ENCODE assay signal across 11 mouse cellular contexts in the genomic region with DNA sequence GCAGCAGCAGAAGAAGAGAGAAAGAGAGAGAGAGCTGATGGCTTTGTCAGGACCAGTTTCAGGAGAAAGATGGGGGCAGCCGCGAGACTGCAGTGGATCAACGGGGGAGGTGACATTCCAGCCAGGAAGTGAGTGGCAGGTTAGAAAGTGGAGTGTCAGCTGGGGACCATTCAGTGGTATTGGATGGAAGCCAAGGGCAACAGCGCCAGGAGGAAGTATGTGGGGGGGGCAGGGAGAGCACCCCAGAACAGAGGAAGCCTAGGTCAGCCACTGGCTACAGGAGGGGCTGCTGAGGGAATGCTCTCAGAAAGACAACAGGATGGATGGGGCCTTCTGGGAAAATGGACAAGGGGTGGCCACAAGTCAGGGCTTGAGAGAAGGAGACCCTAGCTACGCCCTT. TPM values are rescaled to one million over a fixed set of nuclear protein-coding genes. Genes with fewer than 3 reads are reported as not detected.
DNase-seq lines count a peak whose midpoint lies in the region; ATAC-seq lines count a peak whose summit lies in the region.
"Had no signal": no experiment of that assay in that cellular context is flagged by ENCODE, and none has a peak within 500 bp of the region (broad histone marks: within the 10 kb centered on the region; RNA-seq: fewer than 3 reads in every experiment).

No protein-coding gene starts in this region.

- no peak overlapping the region for H3K4me2 ChIP-seq in kidney, embryonic 14.5 days (replicated peaks; ENCODE audit: low read depth, low read length)
- no peak overlapping the region for H3K4me2 ChIP-seq in embryonic facial prominence, embryonic 14.5 days (ENCODE audit: low read depth, low read length)

- H3K4me3 ChIP-seq in kidney, embryonic 14.5 days (ENCODE audit: low read length): no peak overlapping the region
- no peak overlapping the region for H3K4me3 ChIP-seq in embryonic facial prominence, embryonic 14.5 days (ENCODE audit: low read depth, low read length)

- H3K36me3 ChIP-seq in kidney, embryonic 14.5 days (ENCODE audit: control insufficient read depth, insufficient read depth, low read length): no peaks in the 10 kb centered on the region
- 0 out of 2 replicates have a peak, but pooled peaks cover 4% of the 10 kb centered on the region for H3K36me3 ChIP-seq in embryonic facial prominence, embryonic 14.5 days (ENCODE audit: control insufficient read depth, insufficient read depth, low read length)

- H3K9me3 ChIP-seq in kidney, embryonic 14.5 days (ENCODE audit: control insufficient read depth, low read length): no peaks in the 10 kb centered on the region
- H3K9me3 ChIP-seq in embryonic facial prominence, embryonic 14.5 days (ENCODE audit: control insufficient read depth, low read length): no peaks in the 10 kb centered on the region

- peak; percentile 32; the same call in 1 of the 2 replicates for ATAC-seq in kidney, embryonic 14.5 days (ENCODE audit: low FRiP score, low TSS enrichment)
- ATAC-seq in embryonic facial prominence, embryonic 14.5 days (ENCODE audit: low read depth): 0 out of 2 replicates have a peak, but pooled peaks have one; percentile 28
- ATAC-seq in megakaryocyte, adult 5-6 weeks (ENCODE audit: poor library complexity, severe bottlenecking): 0 out of 2 replicates have a peak, but pooled peaks have one; percentile 40

- H3K27ac ChIP-seq in kidney, embryonic 14.5 days (ENCODE audit: low read depth, low read length): peak overlapping the region; percentile 12; the same call in 1 of the 2 replicates
- no peak overlapping the region for H3K27ac ChIP-seq in embryonic facial prominence, embryonic 14.5 days (replicated peaks; ENCODE audit: low read depth, low read length)

- DNase-seq in kidney, adult 8-10 months: no peak
- peak; percentile 29 for DNase-seq in Muller cell, postnatal 12 days (ENCODE audit: inconsistent ontology term)
- DNase-seq in embryonic facial prominence, embryonic 14.5 days (ENCODE audit: low spot score): peak; percentile 36
- DNase-seq in adrenal gland, postnatal 4 days (ENCODE audit: low spot score in 2 of 2): no peak
- DNase-seq in ovary, adult 18-20 months (ENCODE audit: low spot score): no peak
- DNase-seq: heart, adult 11 months; lung, adult 2 months; thymus, postnatal 36 days had no signal

- WGBS in kidney, embryonic 14.5 days: 30% methylated on average over 5 of the region's 5 CpGs
- 36% methylated on average over 5 of the region's 5 CpGs for WGBS in embryonic facial prominence, embryonic 14.5 days

- no peak overlapping the region for H3K9ac ChIP-seq in kidney, embryonic 14.5 days (ENCODE audit: low read depth, low read length)
- H3K9ac ChIP-seq in embryonic facial prominence, embryonic 14.5 days (ENCODE audit: low read depth, low read length): no peak overlapping the region

- H3K27me3 ChIP-seq in kidney, embryonic 14.5 days (ENCODE audit: control insufficient read depth, insufficient read depth, low read length): peaks cover 14% of the 10 kb centered on the region; the same call in 1 of the 2 replicates
- no peaks in the 10 kb centered on the region for H3K27me3 ChIP-seq in embryonic facial prominence, embryonic 14.5 days (replicated peaks; ENCODE audit: control insufficient read depth, insufficient read depth, low read length)

- peaks cover 21% of the 10 kb centered on the region for H3K4me1 ChIP-seq in kidney, embryonic 14.5 days (ENCODE audit: control insufficient read depth, insufficient read depth, low read length)
- H3K4me1 ChIP-seq in embryonic facial prominence, embryonic 14.5 days (ENCODE audit: control insufficient read depth, insufficient read depth, low read length): peaks cover 6% of the 10 kb centered on the region; the same call in 1 of the 2 replicates

RNA-seq across cellular contexts. Expression of a gene that starts 17.0 kb away (rescaled TPM):
- 2.6 and 3.3 TPM in 2 replicates for polyA plus RNA-seq in kidney, embryonic 14.5 days (2014; fragmentation: Nextera tagmentation; extraction: Ambion mirVana)
- polyA plus RNA-seq in embryonic facial prominence, embryonic 14.5 days (2014; fragmentation: Nextera tagmentation; extraction: Ambion mirVana): 4.0 and 6.7 TPM in 2 replicates
- total RNA-seq in megakaryocyte, adult 5-6 weeks (2015): not detected in 2 replicates
- total RNA-seq in megakaryocyte, adult 5-6 weeks (2017): 0.04 and 1.9 TPM in 2 replicates
- total RNA-seq in adrenal gland, postnatal 4 days (2021): 10 to 100 TPM; 41.2 to 43.1 TPM
- total RNA-seq: neutrophil, adult 5-6 weeks had no signal

RNA-seq across cellular contexts. Expression of a gene that starts 45.9 kb away (rescaled TPM):
- polyA plus RNA-seq in kidney, embryonic 14.5 days (2014; fragmentation: Nextera tagmentation; extraction: Ambion mirVana): 27.6 and 28.1 TPM in 2 replicates
- 180 and 188 TPM in 2 replicates for polyA plus RNA-seq in embryonic facial prominence, embryonic 14.5 days (2014; fragmentation: Nextera tagmentation; extraction: Ambion mirVana)
- total RNA-seq in megakaryocyte, adult 5-6 weeks (2015): not detected in 2 replicates
- not detected in 2 replicates for total RNA-seq in megakaryocyte, adult 5-6 weeks (2017)
- total RNA-seq in adrenal gland, postnatal 4 days (2021): 10 to 100 TPM; 62.1 to 69.1 TPM
- total RNA-seq: neutrophil, adult 5-6 weeks had no signal

Comparison
In these comparisons a context has a peak if more than half of its experiments do, and no peak if none do; other contexts are left out.
1. DNase-seq: peak in Muller cell, postnatal 12 days (single experiment) and embryonic facial prominence, embryonic 14.5 days (single experiment); none in kidney, adult 8-10 months (0 of 2), adrenal gland, postnatal 4 days (0 of 2) and ovary, adult 18-20 months (single experiment).
2. RNA of a gene that starts 17.0 kb away (total RNA-seq): 41.2 to 43.1 TPM in adrenal gland, postnatal 4 days; 0.04 to 1.9 TPM in megakaryocyte, adult 5-6 weeks; every median in the first group is over 10 times any median in the second.
3. RNA of a gene that starts 45.9 kb away (total RNA-seq): 62.1 to 69.1 TPM in adrenal gland, postnatal 4 days; not detected in megakaryocyte, adult 5-6 weeks; every median in the first group is over 10 times any median in the second.
4. Peak in every context shown above with its lines, with median percentiles within 50 percentile points of each other: ATAC-seq.